Mouse (Mus musculus) brain, embryonic 14.5 days (tissue): ENCODE measurements around the gene Nfs1. TPM values are rescaled to one million over a fixed set of nuclear protein-coding genes. Genes with fewer than 3 reads are reported as not detected.

Experiments
- DNase-seq: peaks from one replicate; pipeline ENCODE4 v3.0.0-alpha.2; 2011; ENCODE audit warnings: low read depth
- CTCF ChIP-seq: fragments of 200-500 bp; IDR thresholded peaks from 2 replicates; pipeline ENCODE4 v1.5.1; 2012; ENCODE audit warnings: inconsistent platforms, mild to moderate bottlenecking, moderate library complexity, borderline replicate concordance; ENCODE audit not compliant: insufficient read depth, insufficient read length; ENCODE audit errors: extremely low read depth
- POLR2A ChIP-seq: fragments of 200-500 bp; IDR thresholded peaks from 2 replicates; pipeline ENCODE4 v1.6.1; 2012; ENCODE audit warnings: mild to moderate bottlenecking, inconsistent platforms, borderline replicate concordance; ENCODE audit not compliant: poor library complexity, insufficient read depth, insufficient read length, severe bottlenecking; ENCODE audit errors: extremely low read depth
- polyA plus RNA-seq: library from polyadenylated mRNA; depleted of rRNA; stranded (reverse); fragments of >200 nt; gene quantifications from 2 replicates; pipeline ENCODE4 v1.2.3, GENCODE M21; 2012

The Nfs1 gene
- polyA plus RNA-seq, 1 experiment, result 28.5 TPM

DNA sequence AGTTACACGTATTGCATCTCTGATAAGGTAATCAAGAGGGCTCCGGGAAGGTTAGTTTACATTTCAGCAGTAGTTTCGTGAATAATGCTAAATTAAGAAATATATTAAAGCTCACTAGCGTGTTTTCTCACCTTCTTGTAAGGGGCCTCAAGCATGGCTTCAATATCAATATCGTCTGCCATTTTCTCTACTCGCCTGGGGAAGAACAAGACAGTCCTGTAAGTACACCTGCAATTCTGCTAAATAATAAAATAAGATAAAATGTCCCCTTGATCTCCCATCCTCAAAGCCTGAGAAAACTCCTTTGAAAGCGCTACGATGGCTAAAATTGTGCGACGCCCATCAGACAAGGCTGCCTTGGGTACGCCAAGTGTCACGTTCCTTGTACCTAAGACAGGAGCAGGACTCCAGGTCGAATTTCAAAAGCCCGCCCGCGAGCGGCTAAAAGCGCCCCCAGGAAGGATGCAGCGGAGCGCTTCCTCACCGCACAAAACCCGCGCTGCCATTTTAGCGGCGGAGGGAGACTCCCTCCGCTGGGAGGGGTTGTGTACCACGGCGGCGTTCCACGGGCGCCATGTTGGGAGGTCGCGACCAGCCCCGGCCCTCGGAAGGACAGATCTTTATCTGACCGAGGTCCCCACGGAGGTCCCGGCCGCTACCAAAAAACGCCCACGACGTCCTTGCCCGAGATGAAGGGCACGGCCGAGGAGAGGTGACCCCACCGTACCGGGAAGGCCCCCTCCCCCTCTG lies 35.2 kb upstream of the Nfs1 start:
- TF ChIP-seq CTCF, result no peak
- peak; percentile 16; the same call in 1 of the 2 replicates for TF ChIP-seq POLR2A
- peak; percentile 90 for DNase-seq

DNA sequence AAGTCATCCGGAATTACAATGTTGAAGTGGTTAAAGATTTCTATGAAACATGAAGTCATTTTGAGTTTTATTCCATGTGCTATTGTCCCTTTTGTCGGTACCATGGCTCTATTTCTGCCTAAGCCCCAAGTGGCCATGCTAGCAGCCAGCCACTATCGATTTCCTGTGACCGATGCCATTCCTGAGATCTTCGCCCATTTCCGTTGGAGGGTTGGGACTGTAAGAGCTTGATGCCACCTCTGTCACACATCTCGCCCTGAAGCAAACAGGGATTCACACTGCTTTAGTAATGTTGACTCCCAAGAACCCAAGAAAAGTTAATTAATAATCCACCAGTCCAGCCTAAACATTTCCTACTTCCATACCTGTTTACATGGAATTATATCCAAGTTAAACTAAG lies 33.7 kb upstream of the Nfs1 start:
- DNase-seq, result no peak
- TF ChIP-seq POLR2A (no peak), CTCF (no peak)

DNA sequence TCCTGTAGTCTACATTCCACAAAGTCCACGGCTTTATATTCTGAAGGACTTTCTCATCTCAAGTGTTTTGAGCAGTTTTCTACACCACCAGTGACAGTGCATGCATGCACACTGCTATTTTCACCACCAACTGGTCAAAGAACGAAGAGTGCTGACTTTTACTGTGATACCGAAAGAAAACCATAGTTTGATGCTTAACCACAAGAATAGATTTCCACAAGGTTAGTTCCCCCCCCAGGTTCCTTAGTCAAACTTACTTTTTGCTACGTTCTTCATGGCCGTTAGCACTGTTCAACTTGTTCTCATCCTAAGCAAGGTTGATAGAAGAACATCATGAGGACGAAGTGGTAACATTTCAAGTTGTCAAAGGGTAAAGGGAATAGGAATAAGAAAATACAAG lies 33.1 kb upstream of the Nfs1 start:
- no peak for TF ChIP-seq CTCF
- no peak for TF ChIP-seq POLR2A
- DNase-seq, result no peak

DNA sequence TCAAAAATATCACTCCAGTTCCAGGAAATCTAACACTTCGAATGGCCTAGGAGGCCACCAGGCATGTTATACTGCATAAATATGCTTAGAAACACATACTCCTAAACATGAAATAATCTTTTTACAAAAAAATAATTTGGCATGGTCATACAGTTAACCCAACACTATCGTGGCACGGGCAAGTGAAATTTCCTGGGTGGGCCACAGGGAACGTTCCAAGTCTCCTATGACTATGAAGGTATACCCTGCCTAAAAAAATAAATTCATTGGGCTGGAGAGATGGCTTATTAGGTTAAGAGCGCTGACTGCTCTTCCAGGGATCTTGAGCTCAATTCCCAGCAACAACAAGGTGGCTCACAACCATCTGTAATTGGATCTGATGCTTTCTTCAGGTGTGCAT lies 22.6 kb upstream of the Nfs1 start:
- DNase-seq, result no peak

DNA sequence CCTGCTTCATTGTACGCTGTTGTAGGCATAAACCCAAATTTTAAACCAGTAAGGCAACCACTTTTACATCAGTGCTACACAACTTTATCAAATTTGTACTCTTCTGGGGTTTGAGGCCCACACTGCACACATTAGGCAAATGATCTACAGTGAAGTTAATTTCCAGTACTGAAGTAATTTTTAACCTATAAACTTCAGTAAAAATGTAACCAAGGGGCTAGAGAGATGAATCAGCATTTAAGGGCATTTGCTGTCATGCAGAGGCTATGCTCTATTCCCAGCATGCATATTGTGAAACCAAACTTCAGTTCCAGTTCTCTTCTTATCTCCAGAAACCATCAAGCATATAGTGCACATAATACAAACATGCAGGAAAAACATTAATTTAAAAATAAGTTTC lies 21.5 kb upstream of the Nfs1 start:
- TF ChIP-seq POLR2A (no peak), CTCF (no peak)
- DNase-seq, result no peak

More for the DNA sequence above, 22.6 kb upstream of the Nfs1 start:
- no peak for TF ChIP-seq CTCF
- TF ChIP-seq POLR2A, result no peak

DNA sequence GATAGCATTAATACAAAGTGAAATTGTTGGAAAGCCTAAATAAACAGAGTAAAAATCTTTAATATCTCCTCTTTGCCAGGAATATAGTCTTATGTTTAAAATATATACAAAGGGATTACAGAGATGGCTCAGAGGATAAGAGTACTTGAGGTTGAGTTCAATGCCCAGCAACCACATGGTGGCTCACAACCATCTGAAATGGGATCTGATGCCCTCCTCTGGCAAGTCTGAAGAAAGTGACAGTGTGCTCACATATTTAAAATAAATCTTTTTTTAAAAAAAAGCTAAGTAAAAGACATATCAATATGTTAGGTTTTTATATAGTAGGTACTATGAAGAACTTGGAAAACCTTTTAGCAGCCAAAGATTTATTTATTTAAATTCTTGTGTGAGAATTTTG lies 7.6 kb upstream of the Nfs1 start:
- TF ChIP-seq CTCF (no peak), POLR2A (no peak)
- peak; percentile 14 for DNase-seq

DNA sequence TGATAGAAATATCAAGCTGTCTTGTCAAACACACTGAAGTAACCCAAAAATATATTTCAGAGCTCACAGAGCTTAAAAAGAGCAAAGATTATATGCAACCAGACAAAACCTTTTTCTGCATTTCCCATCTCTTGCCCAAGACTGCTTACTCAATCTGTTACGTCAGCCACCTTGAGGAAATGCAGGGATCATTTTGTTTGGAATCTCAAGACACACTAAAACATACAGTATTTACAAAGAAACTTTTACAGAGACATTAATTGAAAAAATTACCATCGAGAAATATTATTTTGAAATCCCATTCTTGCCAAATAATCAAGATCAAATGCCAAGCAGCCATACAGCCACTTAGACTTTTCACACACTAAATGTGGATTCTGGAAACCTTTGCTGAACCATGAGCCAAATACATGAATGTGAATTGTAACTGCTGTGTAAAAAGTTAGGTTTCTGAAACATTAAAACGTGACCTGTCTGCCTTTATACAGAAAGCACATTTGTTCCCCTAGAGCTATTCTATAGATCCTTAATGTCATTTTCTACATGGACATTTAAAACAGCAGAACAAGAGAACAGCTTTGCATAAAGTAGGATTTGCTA lies 3.4 kb upstream of the Nfs1 start:
- TF ChIP-seq CTCF (no peak), POLR2A (no peak)
- no peak for DNase-seq

DNA sequence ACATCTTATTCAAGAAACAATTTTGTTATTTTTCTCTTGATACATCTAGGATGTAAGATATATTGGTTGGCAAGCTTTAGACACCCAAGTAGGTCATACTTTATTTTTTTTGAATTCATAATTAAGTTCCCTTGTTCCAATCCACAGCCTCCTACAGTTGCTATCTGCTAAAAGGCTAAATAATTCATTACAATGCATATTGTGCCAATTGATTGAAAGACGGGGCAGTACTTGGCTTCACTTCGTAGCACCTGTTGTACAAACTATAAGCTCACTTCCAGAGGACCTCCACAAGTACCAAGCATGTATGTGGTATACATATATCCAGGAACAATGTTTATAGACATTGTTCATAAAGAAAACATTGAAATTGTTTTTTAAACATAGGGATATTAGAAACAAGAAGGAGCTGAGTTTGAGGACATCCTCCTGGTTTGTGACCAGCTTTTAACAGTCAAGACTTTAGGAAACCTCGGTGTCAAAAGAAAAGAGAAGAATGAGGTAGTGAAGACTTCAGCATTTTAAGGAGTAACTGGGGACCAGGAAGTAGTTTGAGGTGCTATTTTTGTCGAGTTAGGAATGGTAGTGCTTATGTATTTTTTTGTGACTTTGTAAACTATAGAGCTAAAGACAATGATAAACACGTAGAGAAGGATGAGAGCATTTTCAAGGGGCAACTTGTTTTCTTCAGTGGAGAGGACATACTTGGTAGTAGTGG lies 2.4 kb upstream of the Nfs1 start:
- TF ChIP-seq CTCF, result no peak
- no peak for TF ChIP-seq POLR2A
- DNase-seq, result no peak

DNA sequence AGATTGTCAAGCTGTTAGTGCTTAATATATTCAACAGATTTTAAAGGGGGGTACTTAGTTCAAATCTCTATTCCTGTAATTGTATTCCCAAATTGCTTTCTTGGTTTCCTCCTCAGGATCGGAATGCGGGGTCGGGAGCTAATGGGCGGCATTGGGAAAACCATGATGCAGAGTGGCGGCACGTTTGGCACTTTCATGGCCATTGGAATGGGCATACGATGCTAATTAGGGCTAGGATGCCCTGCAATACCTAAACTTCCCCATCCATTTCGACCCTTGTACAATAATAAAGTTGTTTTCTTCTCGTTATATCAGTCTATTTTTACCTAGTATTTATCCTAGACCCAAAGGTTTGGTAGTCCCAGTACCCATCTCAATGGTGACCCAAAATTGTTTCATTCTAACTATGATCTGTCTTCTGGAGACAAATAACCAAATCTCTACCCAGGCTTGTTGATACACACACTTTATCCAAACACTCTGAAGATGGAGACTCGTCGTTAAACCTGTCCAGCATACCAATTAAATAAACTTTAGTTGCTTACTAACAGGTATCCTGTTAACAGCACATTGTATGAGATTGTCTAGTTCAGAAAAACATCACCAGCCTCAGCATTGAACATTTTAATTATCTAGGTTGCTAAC lies 1.6 kb upstream of the Nfs1 start:
- DNase-seq, result no peak
- TF ChIP-seq CTCF, result no peak
- no peak for TF ChIP-seq POLR2A

DNA sequence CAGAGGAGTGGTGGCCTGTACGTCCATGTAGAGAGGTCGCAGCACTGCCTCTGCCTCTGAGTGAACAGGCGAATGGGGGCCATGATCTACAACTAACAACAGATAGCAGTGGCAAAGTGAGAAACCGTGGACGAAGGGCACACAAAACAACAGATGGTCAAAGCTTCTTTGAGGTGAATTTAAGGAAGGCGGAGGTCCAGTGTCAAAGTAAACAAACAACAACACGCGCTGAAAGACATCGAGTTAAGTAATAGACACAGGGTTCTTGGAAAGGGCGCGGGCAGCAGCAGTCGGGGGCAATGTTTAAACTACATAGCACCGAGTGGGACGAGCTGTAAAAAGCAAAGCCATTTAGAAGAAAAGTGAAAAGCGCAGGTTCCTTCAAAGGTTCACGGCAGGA lies 619 bp downstream of the Nfs1 start:
- no peak for TF ChIP-seq POLR2A
- no peak for TF ChIP-seq CTCF
- no peak for DNase-seq

DNA sequence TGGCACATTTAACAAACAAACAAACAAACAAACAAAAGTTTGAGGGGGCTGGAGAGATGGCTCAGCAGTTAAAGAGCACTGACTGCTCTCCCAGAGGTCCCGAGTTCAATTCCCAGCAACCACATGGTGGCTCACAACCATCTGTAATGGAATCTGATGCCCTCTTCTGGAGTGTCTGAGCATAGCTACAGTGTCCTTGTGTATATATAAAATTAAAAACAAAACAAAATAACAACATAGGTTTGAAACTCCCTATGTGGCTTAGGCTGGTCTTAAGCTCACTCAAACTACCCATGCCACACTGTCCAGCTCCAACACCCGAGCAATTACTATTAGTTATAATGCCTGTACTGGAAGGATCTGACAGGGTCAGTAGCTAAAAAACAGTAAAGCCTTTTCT lies 1.2 kb downstream of the Nfs1 start:
- TF ChIP-seq CTCF (no peak), POLR2A (no peak)
- DNase-seq, result no peak

DNA sequence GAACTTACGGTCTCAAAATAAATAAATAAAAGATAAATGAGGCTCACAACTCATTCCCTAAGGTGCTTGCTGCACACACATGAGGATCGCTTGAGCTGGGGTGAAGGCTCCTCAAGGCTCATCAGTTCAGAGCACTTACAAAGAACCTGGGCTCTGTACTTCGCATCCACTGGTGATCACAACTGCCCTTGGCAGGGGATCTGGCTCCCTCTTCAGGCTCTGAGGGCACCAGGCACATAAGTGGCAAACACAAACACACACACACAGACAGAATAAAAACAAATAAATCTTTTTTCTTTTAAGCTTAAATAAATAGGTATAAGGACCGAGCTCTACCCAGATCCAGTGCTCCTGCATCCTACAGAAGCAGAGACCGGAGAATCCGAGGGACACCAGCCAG lies 8.3 kb downstream of the Nfs1 start:
- TF ChIP-seq CTCF, result peak; percentile 23; the same call in 1 of the 2 replicates
- no peak for TF ChIP-seq POLR2A
- DNase-seq, result no peak

DNA sequence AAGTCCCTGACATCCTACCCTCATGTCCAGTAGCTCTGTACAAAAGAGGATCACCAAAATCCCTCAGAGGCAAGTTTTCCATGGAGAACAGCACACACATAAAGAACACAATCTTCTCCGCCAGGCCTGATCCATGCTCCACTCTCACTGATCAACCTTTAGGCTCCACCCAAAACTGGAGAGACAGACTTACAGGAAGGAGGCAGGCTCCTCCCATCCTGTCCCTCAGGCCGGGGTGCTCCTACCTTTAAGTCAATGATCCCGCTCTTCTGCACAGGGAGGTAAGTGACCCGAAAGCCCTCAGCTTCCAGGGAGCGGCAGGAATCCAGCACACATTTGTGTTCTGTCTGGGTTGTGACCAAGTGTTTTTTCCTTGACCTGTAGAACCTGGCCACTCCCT lies 9.8 kb downstream of the Nfs1 start:
- TF ChIP-seq POLR2A (no peak), CTCF (no peak)
- DNase-seq, result no peak

DNA sequence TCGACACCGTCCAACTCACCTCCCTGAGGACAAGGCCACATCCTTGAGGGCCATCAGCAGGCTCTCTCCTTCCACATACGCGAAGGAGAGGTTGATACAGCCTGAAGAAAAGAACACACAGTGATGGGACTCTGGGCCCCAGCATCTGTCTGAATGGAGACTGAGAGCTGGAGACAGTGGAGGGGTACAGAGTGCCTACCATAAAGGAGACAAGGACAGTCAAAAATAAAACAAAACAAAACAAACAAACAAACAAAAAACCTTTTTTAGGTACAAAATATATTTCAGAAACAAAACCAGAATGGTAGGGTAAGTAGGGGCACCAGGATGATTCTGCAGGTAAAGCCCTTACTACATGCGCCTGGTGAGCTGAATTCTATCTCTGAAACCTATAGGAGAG lies 17.0 kb downstream of the Nfs1 start, which contains the start of gene Gm28036:
Gm28036 (minus strand) TSS at position 101 of the 400 bp plus-strand sequence.
- TF ChIP-seq POLR2A, result no peak
- TF ChIP-seq CTCF, result no peak
- no peak for DNase-seq

DNA sequence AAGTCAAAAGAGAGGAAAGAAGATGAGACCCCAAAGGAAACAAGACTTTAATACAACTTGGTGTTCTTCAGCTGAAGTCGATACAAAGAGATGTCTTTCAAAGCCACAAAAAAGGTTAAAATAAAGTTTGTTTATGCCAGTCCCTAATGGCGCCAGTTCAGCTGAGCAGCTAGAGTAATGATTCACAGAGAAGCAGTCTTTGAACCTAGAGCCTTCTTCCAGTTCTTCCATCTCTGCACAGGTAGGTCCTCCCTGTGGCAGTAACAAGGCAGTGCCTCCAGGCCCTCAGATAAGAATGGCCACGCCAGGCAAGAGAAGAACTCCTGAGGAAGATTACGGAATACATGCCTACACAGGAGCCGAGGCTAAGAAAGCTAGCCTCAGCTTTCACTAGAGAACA lies 20.3 kb downstream of the Nfs1 start:
- no peak for DNase-seq
- TF ChIP-seq POLR2A, result no peak
- TF ChIP-seq CTCF, result no peak
